Mouse (Mus musculus) ES-E14 (cell line): ENCODE results near the gene Dtnb.

ENCODE experiments used
- CHD2 ChIP-seq: IDR thresholded peaks from 2 replicates; pipeline ENCODE4 v1.6.1; 2014; ENCODE audit warnings: mild to moderate bottlenecking, low read depth, low read length, inconsistent platforms
- HCFC1 ChIP-seq: IDR thresholded peaks from 2 replicates; pipeline ENCODE4 v1.6.1; 2012; ENCODE audit warnings: low read length, inconsistent platforms, borderline replicate concordance; ENCODE audit not compliant: insufficient read depth
- MAFK ChIP-seq: IDR thresholded peaks from 2 replicates; pipeline ENCODE4 v1.6.1; 2014; ENCODE audit warnings: mild to moderate bottlenecking, low read depth, low read length, inconsistent platforms; ENCODE audit not compliant: insufficient read depth
- ZC3H11A ChIP-seq: IDR thresholded peaks from 2 replicates; pipeline ENCODE4 v1.6.1; 2012; ENCODE audit warnings: low read depth, mild to moderate bottlenecking, inconsistent platforms, low read length, borderline replicate concordance

DNA sequence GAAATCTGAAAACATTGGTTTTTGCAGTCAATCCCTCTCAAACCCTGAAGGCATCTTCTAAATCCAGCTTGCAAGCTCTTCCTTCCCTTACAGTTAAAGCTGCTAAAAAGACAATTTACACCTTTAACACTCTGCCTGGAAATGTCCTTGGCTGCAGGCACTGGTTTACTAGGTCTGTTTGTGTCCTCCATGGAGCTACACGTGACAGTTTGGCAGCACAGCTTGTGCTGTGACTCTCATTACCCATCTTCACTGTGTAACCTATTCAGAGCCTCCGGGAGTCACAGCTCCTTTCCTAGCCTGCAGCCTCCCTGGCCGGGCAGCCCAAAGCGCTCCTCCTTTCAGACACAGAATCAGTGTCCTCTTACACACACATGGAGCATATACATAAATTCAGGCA lies 8.5 kb upstream of the Dtnb start:
- no peak for TF ChIP-seq CHD2
- no peak for TF ChIP-seq HCFC1
- no peak for TF ChIP-seq MAFK
- TF ChIP-seq ZC3H11A: no peak
